Mouse (Mus musculus) MEL (cell line): ENCODE results near the gene Lyg2. TPM values are rescaled to one million over a fixed set of nuclear protein-coding genes. Genes with fewer than 3 reads are reported as not detected.

ENCODE experiments used
- DNase-seq: peaks from one replicate; pipeline ENCODE4 v3.0.0; 2011; ENCODE audit warnings: low read depth, low spot score
- H3K27ac ChIP-seq: 2 replicates; pipeline ENCODE4 v1.5.1; 2012; ENCODE audit warnings: low read depth, mild to moderate bottlenecking, control low read depth, low read length, moderate library complexity; ENCODE audit not compliant: control insufficient read depth
- H3K27me3 ChIP-seq, 2 experiments: fragments of 150-350 bp in 1 of 2; sonication (generic) in 1 of 2; 2 replicates each; pipeline ENCODE4 v1.6.1; 2012; ENCODE audit warnings: low read length in 2 of 2, mild to moderate bottlenecking in 2 of 2, improper control_type of control experiment in 1 of 2, moderate library complexity in 1 of 2; ENCODE audit not compliant: insufficient read depth in 2 of 2, control insufficient read depth in 1 of 2
- H3K36me3 ChIP-seq, 2 experiments: 2 replicates each; pipeline ENCODE4 v1.6.1; 2012 to 2014; ENCODE audit warnings: low read length in 2 of 2, improper control_type of control experiment in 1 of 2, inconsistent platforms in 1 of 2, mild to moderate bottlenecking in 1 of 2; ENCODE audit not compliant: insufficient read depth in 2 of 2, control insufficient read depth in 1 of 2
- H3K4me1 ChIP-seq, 2 experiments: fragments of 150-350 bp in 1 of 2; sonication (generic) in 1 of 2; 2 replicates each; pipeline ENCODE4 v1.6.1; 2012; ENCODE audit warnings: low read length in 2 of 2, improper control_type of control experiment in 1 of 2, mild to moderate bottlenecking in 1 of 2; ENCODE audit not compliant: insufficient read depth in 2 of 2, control insufficient read depth in 1 of 2
- H3K4me3 ChIP-seq, 2 experiments: fragments of 150-350 bp in 1 of 2; sonication (generic) in 1 of 2; 2 replicates each; pipeline ENCODE4 v1.5.1; 2012; ENCODE audit warnings: low read depth in 2 of 2, low read length in 2 of 2, mild to moderate bottlenecking in 2 of 2, moderate library complexity in 2 of 2, control low read depth in 1 of 2, improper control_type of control experiment in 1 of 2; ENCODE audit not compliant: control insufficient read depth in 1 of 2, insufficient read depth in 1 of 2
- H3K79me2 ChIP-seq: 2 replicates; pipeline ENCODE4 v1.6.1; 2012; ENCODE audit warnings: mild to moderate bottlenecking, low read length, moderate library complexity; ENCODE audit not compliant: control insufficient read depth, poor library complexity, insufficient read depth
- H3K9ac ChIP-seq: 2 replicates; pipeline ENCODE4 v1.6.1; 2012; ENCODE audit warnings: low read depth, mild to moderate bottlenecking, control low read depth, low read length, moderate library complexity; ENCODE audit not compliant: control insufficient read depth, poor library complexity, severe bottlenecking
- H3K9me3 ChIP-seq: fragments of 150-350 bp; sonication (generic); replicated peaks from 2 replicates; pipeline ENCODE4 v1.6.1; 2012; ENCODE audit warnings: mild to moderate bottlenecking, low read length, improper control_type of control experiment, moderate library complexity; ENCODE audit not compliant: insufficient read depth
- CHD1 ChIP-seq: IDR thresholded peaks from 2 replicates; pipeline ENCODE4 v1.6.1; 2012; ENCODE audit warnings: low read depth, mild to moderate bottlenecking, inconsistent platforms, low read length, improper control_type of control experiment
- CHD2 ChIP-seq: IDR thresholded peaks from 2 replicates; pipeline ENCODE4 v1.6.1; 2011; ENCODE audit warnings: low read length, improper control_type of control experiment
- E2F4 ChIP-seq: IDR thresholded peaks from 2 replicates; pipeline ENCODE4 v1.6.1; 2011; ENCODE audit warnings: low read depth, low read length, improper control_type of control experiment, borderline replicate concordance
- ETS1 ChIP-seq: IDR thresholded peaks from 2 replicates; pipeline ENCODE4 v1.6.1; 2012; ENCODE audit warnings: low read depth, mild to moderate bottlenecking, inconsistent platforms, low read length, improper control_type of control experiment, moderate library complexity
- GATA1 ChIP-seq: IDR thresholded peaks from 2 replicates; pipeline ENCODE4 v1.6.1; 2011; ENCODE audit warnings: low read depth, low read length, improper control_type of control experiment
- HCFC1 ChIP-seq: IDR thresholded peaks from 2 replicates; pipeline ENCODE4 v1.6.1; 2012; ENCODE audit warnings: low read depth, mild to moderate bottlenecking, inconsistent platforms, low read length, improper control_type of control experiment, moderate library complexity
- JUND ChIP-seq: IDR thresholded peaks from 2 replicates; pipeline ENCODE4 v1.6.1; 2011; ENCODE audit warnings: low read depth, mild to moderate bottlenecking, improper control_type of control experiment, low read length
- KAT2A ChIP-seq: conservative IDR thresholded peaks from 2 replicates; pipeline ENCODE4 v1.6.1; 2012; ENCODE audit warnings: low read depth, low read length, improper control_type of control experiment, inconsistent platforms
- MAFK ChIP-seq: IDR thresholded peaks from 2 replicates; pipeline ENCODE4 v1.6.1; 2011; ENCODE audit warnings: low read depth, mild to moderate bottlenecking, low read length, improper control_type of control experiment, borderline replicate concordance
- MAX ChIP-seq: IDR thresholded peaks from 2 replicates; pipeline ENCODE4 v1.6.1; 2011; ENCODE audit warnings: low read length, improper control_type of control experiment
- MEF2A ChIP-seq: IDR thresholded peaks from 2 replicates; pipeline ENCODE4 v1.6.1; 2014; ENCODE audit warnings: low read depth, mild to moderate bottlenecking, inconsistent platforms, low read length, improper control_type of control experiment; ENCODE audit not compliant: poor library complexity, insufficient replicate concordance, severe bottlenecking; ENCODE audit errors: extremely low read depth
- MXI1 ChIP-seq: IDR thresholded peaks from 2 replicates; pipeline ENCODE4 v1.6.1; 2011; ENCODE audit warnings: mild to moderate bottlenecking, low read depth, low read length, improper control_type of control experiment
- MYB ChIP-seq: IDR thresholded peaks from 2 replicates; pipeline ENCODE4 v1.6.1; 2011; ENCODE audit warnings: mild to moderate bottlenecking, low read depth, low read length, improper control_type of control experiment
- NRF1 ChIP-seq: IDR thresholded peaks from 2 replicates; pipeline ENCODE4 v1.6.1; 2014; ENCODE audit warnings: low read depth, mild to moderate bottlenecking, inconsistent platforms, low read length, improper control_type of control experiment, moderate library complexity; ENCODE audit not compliant: poor library complexity, insufficient read depth, severe bottlenecking
- POLR2A ChIP-seq, 2 experiments: IDR thresholded peaks; 2 replicates each; pipeline ENCODE4 v1.6.1; 2011 to 2012; ENCODE audit warnings: low read length in 2 of 2, mild to moderate bottlenecking in 2 of 2, control low read depth in 1 of 2, improper control_type of control experiment in 1 of 2, low read depth in 1 of 2, moderate library complexity in 1 of 2; ENCODE audit not compliant: control insufficient read depth in 1 of 2, insufficient read depth in 1 of 2, poor library complexity in 1 of 2
- POLR2AphosphoS2 ChIP-seq: IDR thresholded peaks from 2 replicates; pipeline ENCODE4 v1.6.1; 2011; ENCODE audit warnings: low read length, improper control_type of control experiment
- POLR2AphosphoS5 ChIP-seq: IDR thresholded peaks from 2 replicates; pipeline ENCODE4 v1.6.1; 2012; ENCODE audit warnings: low read depth, borderline replicate concordance, mild to moderate bottlenecking, inconsistent platforms, low read length, moderate library complexity, mixed read lengths
- SIN3A ChIP-seq: IDR thresholded peaks from 2 replicates; pipeline ENCODE4 v1.6.1; 2012; ENCODE audit warnings: low read length, improper control_type of control experiment, inconsistent platforms
- TAL1 ChIP-seq: IDR thresholded peaks from 2 replicates; pipeline ENCODE4 v1.6.1; 2012; ENCODE audit warnings: mild to moderate bottlenecking, inconsistent platforms, low read length, moderate library complexity, mixed read lengths
- TBP ChIP-seq: IDR thresholded peaks from 2 replicates; pipeline ENCODE4 v1.8.0; 2011; ENCODE audit warnings: low read depth, low read length, improper control_type of control experiment
- TCF12 ChIP-seq: IDR thresholded peaks from 2 replicates; pipeline ENCODE4 v1.6.1; 2014; ENCODE audit warnings: low read depth, mild to moderate bottlenecking, inconsistent platforms, low read length, improper control_type of control experiment, moderate library complexity
- UBTF ChIP-seq: IDR thresholded peaks from 2 replicates; pipeline ENCODE4 v1.6.1; 2012; ENCODE audit warnings: low read depth, mild to moderate bottlenecking, inconsistent platforms, low read length, improper control_type of control experiment, moderate library complexity, borderline replicate concordance; ENCODE audit not compliant: insufficient read depth
- USF1 ChIP-seq: IDR thresholded peaks from 2 replicates; pipeline ENCODE4 v1.6.1; 2014; ENCODE audit warnings: low read depth, mild to moderate bottlenecking, inconsistent platforms, low read length, improper control_type of control experiment, moderate library complexity
- polyA plus RNA-seq, 2 experiments: library from polyadenylated mRNA; stranded (reverse) in 1 of 2; unstranded in 1 of 2; fragments of >175 nt in 1 of 2; fragments of >200 nt in 1 of 2; gene quantifications; 2 replicates each; pipeline versions ENCODE4 v1.2.1 to v1.2.4; 2012; ENCODE audit warnings: low replicate concordance in 2 of 2, low read depth in 1 of 2; ENCODE audit not compliant: insufficient read length in 2 of 2, insufficient read depth in 1 of 2, missing spikeins in 1 of 2
- total RNA-seq: library from RNA; depleted of rRNA; stranded (reverse); fragments of 300-350 nt; gene quantifications from 2 replicates; pipeline ENCODE4 v1.2.3, GENCODE M21; 2012

Gene Lyg2
- total and polyA plus RNA-seq, 3 experiments = not detected

- no peak for TF ChIP-seq CHD2
- TF ChIP-seq MYB = no peak
- TF ChIP-seq MAFK = no peak
These were observed 49.2 kb downstream of the Lyg2 start (continued) for GRCm38 (mm10) chr1:37867056-37867455.

- H3K4me1 ChIP-seq = peaks cover 5 to 12% of the 10 kb centered on the region in 2 experiments; a peak in 3 of 4 replicates
- peak within 1 kb of the TSS; percentile 88 for H3K27ac ChIP-seq
- H3K9me3 ChIP-seq = no peaks in the 10 kb centered on the region
- H3K79me2 ChIP-seq = peaks cover 2% of the 10 kb centered on the region; the same call in 1 of the 2 replicates
- H3K4me3 ChIP-seq = peak within 1 kb of the TSS; percentile 75 to 91
- H3K27me3 ChIP-seq = peaks cover 1 to 3% of the 10 kb centered on the region in 2 experiments; a peak in 3 of 4 replicates
- H3K36me3 ChIP-seq = peaks cover 0 to 13% of the 10 kb centered on the region in 2 experiments; a peak in 2 of 4 replicates
- peak; percentile 56 for DNase-seq
- H3K9ac ChIP-seq = peak within 1 kb of the TSS; percentile 88
- TF ChIP-seq CHD2 (no peak), MXI1 (no peak), MAX (0 out of 2 replicates have a peak, but pooled peaks have one; percentile 14), POLR2A (IDR thresholded peaks at IDR 0.05; ENCODE audit: control insufficient read depth in 1 of 2, insufficient read depth in 1 of 2, low read depth in 1 of 2, low read length in 2 of 2, poor library complexity in 1 of 2) (no peak), ETS1 (no peak), JUND (no peak), POLR2AphosphoS5 (no peak), MYB (no peak), TBP (no peak), CHD1 (no peak), TCF12 (no peak), POLR2AphosphoS2 (no peak), E2F4 (no peak), UBTF (no peak), TAL1 (no peak), GATA1 (no peak), MAFK (no peak), HCFC1 (0 out of 2 replicates have a peak, but pooled peaks have one; percentile 46), USF1 (no peak), SIN3A (peak; percentile 16; the same call in 1 of the 2 replicates), NRF1 (no peak), MEF2A (no peak), KAT2A (no peak)
These were observed 50.0 kb downstream of the Lyg2 start, which contains the start of gene Tsga10 for GRCm38 (mm10) chr1:37866286-37866685. Tsga10 (minus strand) TSS chr1:37866429.
